Mouse (Mus musculus) CH12.LX (cell line): ENCODE data around the gene Cnp. TPM values are rescaled to one million over a fixed set of nuclear protein-coding genes. Genes with fewer than 3 reads are reported as not detected.
A peak's percentile ranks its signal among the peaks of the same experiment; 100 is the strongest.

Source experiments
- DNase-seq: peaks from one replicate; pipeline ENCODE4 v3.0.0-alpha.2; 2013; ENCODE audit errors: extremely low read depth
- H3K27ac ChIP-seq: 2 replicates; pipeline ENCODE4 v1.5.1; 2012; ENCODE audit warnings: low read depth, mild to moderate bottlenecking, control low read depth, moderate library complexity; ENCODE audit not compliant: insufficient read depth
- H3K27me3 ChIP-seq: replicated peaks from 2 replicates; pipeline ENCODE3; 2012; ENCODE audit warnings: inconsistent platforms
- H3K36me3 ChIP-seq, 2 experiments: replicated peaks in 1 of 2; 2 replicates each; pipeline versions ENCODE3 to v1.6.1; 2012; ENCODE audit warnings: inconsistent platforms in 1 of 2, low read length in 1 of 2, mild to moderate bottlenecking in 1 of 2, mixed read lengths in 1 of 2, moderate library complexity in 1 of 2; ENCODE audit not compliant: control insufficient read depth in 1 of 2, insufficient read depth in 1 of 2
- H3K4me1 ChIP-seq, 2 experiments: 2 replicates each; pipeline ENCODE4 v1.6.1; 2012; ENCODE audit warnings: inconsistent platforms in 1 of 2, moderate library complexity in 1 of 2; ENCODE audit not compliant: insufficient read depth in 2 of 2, control insufficient read depth in 1 of 2
- H3K4me2 ChIP-seq: 2 replicates; pipeline ENCODE4 v1.6.1; 2012; ENCODE audit warnings: low read depth, mild to moderate bottlenecking, control low read depth; ENCODE audit not compliant: poor library complexity, insufficient read depth, severe bottlenecking
- H3K4me3 ChIP-seq, 3 experiments: fragments of 150-350 bp in 1 of 3; sonication (generic) in 1 of 3; replicated peaks in 1 of 3; 2 replicates each; pipeline versions ENCODE3 to v1.5.1; 2011 to 2012; ENCODE audit warnings: low read depth in 2 of 3, low read length in 2 of 3, mild to moderate bottlenecking in 2 of 3, moderate library complexity in 2 of 3, control low read depth in 1 of 3, improper control_type of control experiment in 1 of 3, inconsistent platforms in 1 of 3, mixed read lengths in 1 of 3; ENCODE audit not compliant: poor library complexity in 1 of 3
- H3K79me2 ChIP-seq: replicated peaks from 2 replicates; pipeline ENCODE4 v1.6.1; 2012; ENCODE audit warnings: mild to moderate bottlenecking, moderate library complexity; ENCODE audit not compliant: control insufficient read depth, poor library complexity, insufficient read depth, severe bottlenecking; ENCODE audit errors: extremely low read depth
- H3K9ac ChIP-seq: 2 replicates; pipeline ENCODE4 v1.6.1; 2012; ENCODE audit warnings: low read depth, mild to moderate bottlenecking, control low read depth, moderate library complexity; ENCODE audit not compliant: insufficient read depth
- H3K9me3 ChIP-seq: replicated peaks from 2 replicates; pipeline ENCODE3; 2012; ENCODE audit warnings: low read length, inconsistent platforms, mixed read lengths
- BHLHE40 ChIP-seq: IDR thresholded peaks from 2 replicates; pipeline ENCODE4 v1.6.1; 2011; ENCODE audit warnings: mild to moderate bottlenecking, low read depth, low read length, improper control_type of control experiment
- CHD2 ChIP-seq: IDR thresholded peaks from 2 replicates; pipeline ENCODE4 v1.6.1; 2011; ENCODE audit warnings: low read length, improper control_type of control experiment
- ELF1 ChIP-seq: IDR thresholded peaks from 2 replicates; pipeline ENCODE4 v1.6.1; 2014; ENCODE audit warnings: low read depth, mild to moderate bottlenecking, inconsistent platforms, low read length, improper control_type of control experiment
- EP300 ChIP-seq: IDR thresholded peaks from 2 replicates; pipeline ENCODE4 v1.6.1; 2011; ENCODE audit warnings: low read length, improper control_type of control experiment
- GABPA ChIP-seq: IDR thresholded peaks from 2 replicates; pipeline ENCODE4 v1.6.1; 2012; ENCODE audit warnings: low read depth, low read length, improper control_type of control experiment, inconsistent platforms; ENCODE audit not compliant: insufficient replicate concordance
- IRF4 ChIP-seq: IDR thresholded peaks from 2 replicates; pipeline ENCODE4 v1.6.1; 2014; ENCODE audit warnings: low read depth, mild to moderate bottlenecking, inconsistent platforms, low read length, improper control_type of control experiment
- JUND ChIP-seq: conservative IDR thresholded peaks from 2 replicates; pipeline ENCODE4 v1.6.1; 2011; ENCODE audit warnings: low read depth, low read length, improper control_type of control experiment
- KAT2A ChIP-seq: IDR thresholded peaks from 2 replicates; pipeline ENCODE4 v1.6.1; 2012; ENCODE audit warnings: low read length, improper control_type of control experiment, inconsistent platforms; ENCODE audit not compliant: insufficient replicate concordance
- MAFK ChIP-seq: IDR thresholded peaks from 2 replicates; pipeline ENCODE4 v1.6.1; 2011; ENCODE audit warnings: low read length, improper control_type of control experiment; ENCODE audit not compliant: insufficient replicate concordance
- MAX ChIP-seq: IDR thresholded peaks from 2 replicates; pipeline ENCODE4 v1.6.1; 2011; ENCODE audit warnings: low read length, improper control_type of control experiment
- MEF2A ChIP-seq: IDR thresholded peaks from 2 replicates; pipeline ENCODE4 v1.6.1; 2014; ENCODE audit warnings: low read depth, mild to moderate bottlenecking, inconsistent platforms, low read length, improper control_type of control experiment, borderline replicate concordance
- NRF1 ChIP-seq: IDR thresholded peaks from 2 replicates; pipeline ENCODE4 v1.6.1; 2014; ENCODE audit warnings: low read depth, mild to moderate bottlenecking, inconsistent platforms, low read length, improper control_type of control experiment, moderate library complexity
- PAX5 ChIP-seq: IDR thresholded peaks from 2 replicates; pipeline ENCODE4 v1.6.1; 2012; ENCODE audit warnings: low read length, inconsistent platforms, mixed read lengths
- RCOR1 ChIP-seq: conservative IDR thresholded peaks from 2 replicates; pipeline ENCODE4 v1.6.1; 2012; ENCODE audit warnings: low read depth, mild to moderate bottlenecking, inconsistent platforms, low read length, improper control_type of control experiment
- SMC3 ChIP-seq: IDR thresholded peaks from 2 replicates; pipeline ENCODE4 v1.6.1; 2011; ENCODE audit warnings: low read depth, low read length, improper control_type of control experiment
- TBP ChIP-seq: conservative IDR thresholded peaks from 2 replicates; pipeline ENCODE4 v1.6.1; 2011; ENCODE audit warnings: low read depth, low read length, improper control_type of control experiment
- TCF12 ChIP-seq: IDR thresholded peaks from 2 replicates; pipeline ENCODE4 v1.6.1; 2014; ENCODE audit warnings: low read depth, mild to moderate bottlenecking, inconsistent platforms, low read length, improper control_type of control experiment
- USF1 ChIP-seq: IDR thresholded peaks from 2 replicates; pipeline ENCODE4 v1.6.1; 2014; ENCODE audit warnings: low read depth, mild to moderate bottlenecking, inconsistent platforms, low read length, improper control_type of control experiment
- ZC3H11A ChIP-seq: IDR thresholded peaks from 2 replicates; pipeline ENCODE4 v1.6.1; 2012; ENCODE audit warnings: low read depth, mild to moderate bottlenecking, inconsistent platforms, low read length, improper control_type of control experiment
- ZKSCAN1 ChIP-seq: IDR thresholded peaks from 2 replicates; pipeline ENCODE4 v1.6.1; 2012; ENCODE audit warnings: low read depth, inconsistent platforms, low read length, improper control_type of control experiment, borderline replicate concordance
- ZNF384 ChIP-seq: IDR thresholded peaks from 2 replicates; pipeline ENCODE4 v1.6.1; 2012; ENCODE audit warnings: low read depth, low read length, improper control_type of control experiment, inconsistent platforms
- dilution Hi-C: fragments of 300-500 bp; cut with MboI; formaldehyde crosslinking; loops from 2 replicates; pipeline ENCODE4 v1.14.3; 2020; ENCODE audit warnings: low sequenced_read_pairs; ENCODE audit not compliant: extremely low pct_unique_long_range_greater_than_20kb, extremely low pct_ligation_motif_present
- in situ Hi-C: fragments of 300-500 bp; cut with MboI; formaldehyde crosslinking; loops from 3 replicates; pipeline ENCODE4 v1.14.3; 2019; ENCODE audit warnings: low sequenced_read_pairs, low pct_ligation_motif_present, low pct_unique_long_range_greater_than_20kb, mixed read lengths
- polyA plus RNA-seq: library from polyadenylated mRNA; unstranded; fragments of >175 nt; gene quantifications from 2 replicates; pipeline ENCODE4 v1.2.1, GENCODE M21; 2012; ENCODE audit warnings: low read depth; ENCODE audit not compliant: insufficient read length
- total RNA-seq, 2 experiments: library from RNA; depleted of rRNA; stranded (reverse); fragments of 300-350 nt in 1 of 2; fragments of >200 nt in 1 of 2; gene quantifications; 2 replicates each; pipeline ENCODE4 v1.2.3; 2012 to 2014

Gene Cnp
- total and polyA plus RNA-seq, 3 experiments, result 77.7 to 87.8 (median 80.2) TPM

DNA sequence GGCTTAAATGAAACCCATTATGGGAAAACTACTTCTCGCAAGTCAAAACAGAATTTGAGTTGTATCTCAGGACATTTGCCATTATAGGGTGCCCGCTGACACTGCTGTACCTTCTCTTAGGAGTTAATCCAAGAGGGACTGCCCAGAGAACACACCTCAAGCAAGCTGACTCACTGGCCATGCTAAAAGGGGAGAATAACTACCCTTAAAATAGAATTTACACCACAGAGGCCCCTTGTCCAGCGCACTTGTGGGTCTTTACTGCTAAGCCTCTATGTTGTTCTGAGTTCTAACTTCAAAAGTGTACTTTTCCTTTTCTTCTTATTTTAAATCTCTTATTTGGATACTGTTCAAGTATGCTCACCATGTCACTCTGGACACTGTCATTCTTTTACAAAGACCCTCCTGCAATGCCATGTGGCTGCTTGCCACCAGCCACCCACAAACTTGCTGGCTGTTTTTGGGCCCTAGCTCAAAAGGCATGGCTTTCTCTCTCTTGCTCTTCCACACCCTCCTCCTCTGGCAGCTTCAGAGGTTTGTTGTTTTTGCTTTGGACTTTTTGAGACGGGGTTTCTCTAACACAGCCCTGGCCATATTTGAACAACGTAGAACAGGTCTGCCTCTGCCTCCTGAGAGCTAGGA, 34.8 kb downstream of the Cnp start (continued):
- TF ChIP-seq MAX (no peak), GABPA (no peak), TBP (peak; percentile 48; the same call in 1 of the 2 replicates), ELF1 (no peak), RCOR1 (no peak), CHD2 (no peak), NRF1 (no peak), ZKSCAN1 (no peak), ZNF384 (no peak), MEF2A (peak; percentile 99), USF1 (no peak), TCF12 (peak; percentile 48; the same call in 1 of the 2 replicates), ZC3H11A (no peak), JUND (no peak), KAT2A (no peak), SMC3 (no peak)

DNA sequence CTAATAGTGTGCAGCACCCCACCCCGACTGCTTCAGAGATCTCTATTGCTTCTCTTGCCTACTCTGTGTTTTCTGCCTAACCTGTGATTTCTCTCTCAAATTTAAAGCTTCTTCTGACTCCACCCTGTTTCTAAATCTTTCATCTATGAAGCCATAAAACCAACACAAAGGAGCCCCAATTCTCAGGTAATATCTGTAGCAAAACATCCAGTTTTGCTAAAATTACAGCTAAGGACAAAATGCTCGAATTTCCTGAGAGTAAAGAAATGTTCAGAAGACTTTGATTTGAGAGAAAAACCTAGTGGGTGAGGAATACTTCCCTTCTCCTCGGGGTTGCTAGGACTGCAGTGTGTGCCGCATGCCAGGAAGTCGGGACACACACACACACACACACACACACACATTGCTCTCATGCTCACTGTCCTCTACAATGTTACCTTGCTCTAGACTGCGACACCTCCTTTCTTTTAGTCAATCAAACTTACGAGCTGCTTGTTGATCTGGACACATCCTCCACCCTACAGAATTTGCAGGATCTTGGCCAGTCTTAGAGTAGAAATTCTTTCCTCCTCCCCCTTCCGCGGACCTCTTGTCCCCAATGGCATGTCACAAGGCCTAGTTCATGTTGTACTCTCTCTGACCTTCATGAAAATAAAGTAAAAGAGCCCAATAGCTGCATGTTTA, 35.4 kb downstream of the Cnp start:
- TF ChIP-seq PAX5 (no peak), MAFK (no peak), BHLHE40 (0 out of 2 replicates have a peak, but pooled peaks have one; percentile 12), EP300 (peak; percentile 22; the same call in 1 of the 2 replicates), JUND (no peak), TBP (0 out of 2 replicates have a peak, but pooled peaks have one; percentile 4), TCF12 (no peak), IRF4 (peak; percentile 35; the same call in 1 of the 2 replicates)
- no peak overlapping the region for H3K4me3 ChIP-seq
- H3K36me3 ChIP-seq, result peaks cover 5 to 69% of the 10 kb centered on the region in 2 experiments
- peak overlapping the region; percentile 91 for H3K4me2 ChIP-seq
- dilution Hi-C loops, result no loop called here
- peaks cover 22 to 90% of the 10 kb centered on the region in 2 experiments for H3K4me1 ChIP-seq
- DNase-seq, result no peak
- in situ Hi-C loops, result no loop called here
- peaks cover 100% of the 10 kb centered on the region for H3K79me2 ChIP-seq
- H3K9ac ChIP-seq, result peak overlapping the region; percentile 65
- H3K9me3 ChIP-seq, result no peaks in the 10 kb centered on the region
- H3K27me3 ChIP-seq, result no peaks in the 10 kb centered on the region
- peak overlapping the region; percentile 88 for H3K27ac ChIP-seq
